Mouse (Mus musculus) c-Kit-positive CD71-negative TER-119-negative erythroid progenitor cells, embryonic 14.5 days (primary cell): ENCODE measurements around the gene Kdm5b.

Experiments
- DNase-seq: peaks from one replicate; pipeline ENCODE4 v3.0.0-alpha.2; 2013; ENCODE audit warnings: low read depth

The Kdm5b gene

GRCm38 (mm10) chr1:134549632-134550132 is 10.3 kb upstream of the Kdm5b start, which contains the start of gene Mgat4e:
Mgat4e (minus strand) TSS chr1:134549682.
- no peak for DNase-seq

- no peak for DNase-seq
Observed at GRCm38 (mm10) chr1:134551869-134552268, 8.1 kb upstream of the Kdm5b start.

GRCm38 (mm10) chr1:134552396-134552795 is 7.6 kb upstream of the Kdm5b start:
- no peak for DNase-seq

DNA sequence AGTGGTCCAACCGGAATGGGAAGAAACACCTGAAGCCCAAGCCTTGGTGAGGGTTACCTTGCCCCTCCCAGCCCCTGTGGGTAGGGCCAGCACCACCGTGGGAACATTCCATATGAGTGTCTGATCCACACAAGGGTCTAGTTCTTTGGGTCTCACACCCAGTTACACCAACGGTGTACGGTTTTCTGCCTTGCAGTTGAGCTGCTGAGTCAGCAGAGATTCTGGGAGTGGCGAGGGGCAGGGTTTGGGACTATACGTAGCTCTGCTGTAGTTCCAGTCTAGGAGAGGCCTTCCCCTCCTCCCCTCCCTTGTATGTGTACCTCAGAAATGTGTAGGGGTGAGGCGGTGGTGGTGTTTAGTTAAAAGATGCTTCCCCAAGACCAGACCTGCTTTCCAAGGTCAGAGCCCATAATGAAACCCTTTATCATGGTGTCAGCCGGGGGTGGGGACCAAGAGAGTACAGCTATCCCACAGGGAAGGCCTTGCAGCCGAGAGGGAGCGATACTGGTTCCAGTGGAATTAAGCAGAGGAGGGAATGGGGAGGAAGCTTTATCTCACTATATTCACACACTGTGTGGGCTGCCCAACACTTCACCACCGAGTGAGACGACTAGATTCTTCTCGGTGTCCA is 4.6 kb upstream of the Kdm5b start:
- DNase-seq = no peak

DNA sequence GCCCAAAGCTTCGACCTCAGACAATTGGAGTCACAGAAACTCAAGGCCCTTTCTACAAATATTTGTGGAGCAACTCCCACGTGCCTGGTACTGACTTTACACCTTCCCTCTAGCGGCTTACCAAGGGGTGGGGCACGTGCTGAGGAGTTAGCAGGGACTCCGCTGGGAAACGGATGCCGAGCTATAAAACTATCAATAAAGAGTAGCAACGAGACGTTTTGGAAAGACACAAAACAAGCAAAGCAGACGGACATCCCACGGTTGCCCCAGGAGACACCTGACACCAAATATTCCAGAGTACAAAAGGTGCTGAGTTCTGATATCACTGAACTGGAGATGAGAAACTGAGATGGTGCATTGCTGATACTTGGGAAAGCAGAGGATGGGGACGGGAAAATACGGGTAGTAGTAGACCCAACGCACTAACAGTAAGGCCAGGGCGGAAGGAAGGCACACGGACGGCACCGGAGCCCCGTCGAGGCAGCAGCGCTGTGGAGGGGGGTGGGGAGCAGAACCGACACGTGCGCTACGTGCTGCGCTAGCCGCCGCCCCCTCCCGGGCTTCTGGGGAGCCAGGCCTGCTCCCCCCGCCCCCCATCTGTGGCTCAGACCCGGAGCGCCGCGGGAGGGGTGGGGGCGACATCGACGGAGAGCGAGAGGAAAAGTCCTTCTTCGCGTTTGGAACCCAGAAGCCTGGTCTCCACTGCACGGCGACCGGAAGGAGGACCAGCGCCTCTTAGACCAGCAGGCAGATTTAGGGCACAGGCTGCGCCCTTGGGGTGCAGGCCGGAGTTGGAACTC is 3.9 kb upstream of the Kdm5b start:
- no peak for DNase-seq

DNA sequence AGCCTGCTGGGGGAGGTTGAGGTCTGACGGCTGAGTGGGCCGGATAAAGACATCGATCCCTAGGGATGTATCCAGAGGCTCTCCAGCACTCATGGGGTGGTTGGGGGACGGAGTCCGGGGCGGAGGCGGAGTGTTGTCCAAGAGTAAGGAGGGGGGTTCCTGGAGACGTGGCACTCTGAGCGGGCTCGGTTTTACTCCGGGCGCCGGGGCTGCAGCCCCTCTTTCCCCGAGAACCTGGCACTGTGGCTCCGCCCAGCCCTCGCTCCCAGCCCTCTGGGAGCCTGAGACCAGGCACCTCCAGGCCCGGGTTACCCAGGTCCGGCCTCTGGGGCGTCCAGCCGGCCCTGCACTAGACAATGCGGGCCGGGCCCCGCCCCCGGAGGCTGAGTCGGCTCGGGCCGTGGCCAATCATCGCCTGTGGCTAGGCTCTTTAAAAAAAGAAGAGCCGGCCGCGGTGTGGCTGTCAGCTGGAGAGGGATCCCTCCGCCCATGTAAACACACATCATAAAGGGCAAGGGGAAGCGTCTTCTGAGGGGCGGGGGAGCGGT is 3.2 kb upstream of the Kdm5b start:
- peak; percentile 84 for DNase-seq

DNA sequence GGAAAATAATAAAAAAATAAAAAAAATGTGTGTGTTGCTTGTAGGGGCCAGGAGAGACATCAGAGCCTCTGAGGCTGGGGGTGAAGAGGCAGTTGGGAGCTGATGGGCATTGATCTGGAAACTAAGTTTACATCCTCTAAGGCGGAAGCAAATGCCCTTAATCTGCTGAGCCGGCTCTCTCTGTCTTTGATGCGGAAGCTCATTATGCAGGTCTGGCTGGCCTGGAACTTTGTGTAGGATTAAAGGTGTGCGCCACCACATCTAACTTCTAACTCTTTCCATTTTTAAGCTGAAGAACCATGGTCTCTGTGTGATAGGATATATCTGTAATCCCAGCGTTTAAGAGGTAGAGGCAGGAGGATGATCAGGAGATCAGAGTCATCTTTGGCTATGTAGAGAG is 1.5 kb upstream of the Kdm5b start:
- no peak for DNase-seq

DNA sequence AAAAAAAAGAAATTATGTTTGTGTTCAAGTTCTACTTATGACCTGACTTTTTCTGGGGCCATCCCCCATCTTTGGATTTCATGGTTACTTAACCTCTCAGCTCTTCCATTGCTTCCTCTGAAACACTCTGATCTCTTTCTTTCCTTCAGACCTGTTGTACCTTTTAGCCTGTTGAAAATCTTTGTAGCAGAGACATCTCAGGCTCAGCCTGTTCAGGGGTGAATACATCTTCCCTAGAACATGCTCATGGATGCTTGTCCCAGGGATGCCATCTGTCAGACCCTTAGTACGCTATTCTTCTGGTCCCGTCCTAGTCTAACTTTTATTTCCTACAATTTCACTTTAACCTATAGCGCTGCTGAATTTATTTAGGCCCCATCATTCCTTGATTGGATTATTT is 745 bp upstream of the Kdm5b start:
- no peak for DNase-seq

DNA sequence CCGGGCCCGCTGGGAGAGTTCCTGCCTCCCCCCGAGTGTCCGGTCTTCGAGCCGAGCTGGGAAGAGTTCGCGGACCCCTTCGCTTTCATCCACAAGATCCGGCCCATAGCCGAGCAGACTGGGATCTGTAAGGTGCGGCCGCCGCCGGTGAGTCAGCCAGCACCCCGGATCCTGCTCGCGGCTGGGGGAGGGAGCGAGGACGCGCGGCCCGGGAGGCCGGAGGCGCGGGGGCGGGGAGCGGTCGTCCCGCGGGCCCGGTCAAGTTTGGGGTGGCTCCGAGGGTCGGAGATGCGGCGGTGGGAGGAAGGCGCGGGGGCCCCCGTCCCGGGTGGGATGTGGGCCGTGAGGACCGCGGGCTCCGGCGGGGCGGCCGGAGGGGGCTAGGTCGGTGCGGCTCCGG is 425 bp downstream of the Kdm5b start:
- no peak for DNase-seq

- DNase-seq = no peak
Observed at GRCm38 (mm10) chr1:134560801-134561769, 1.1 kb downstream of the Kdm5b start.

DNA sequence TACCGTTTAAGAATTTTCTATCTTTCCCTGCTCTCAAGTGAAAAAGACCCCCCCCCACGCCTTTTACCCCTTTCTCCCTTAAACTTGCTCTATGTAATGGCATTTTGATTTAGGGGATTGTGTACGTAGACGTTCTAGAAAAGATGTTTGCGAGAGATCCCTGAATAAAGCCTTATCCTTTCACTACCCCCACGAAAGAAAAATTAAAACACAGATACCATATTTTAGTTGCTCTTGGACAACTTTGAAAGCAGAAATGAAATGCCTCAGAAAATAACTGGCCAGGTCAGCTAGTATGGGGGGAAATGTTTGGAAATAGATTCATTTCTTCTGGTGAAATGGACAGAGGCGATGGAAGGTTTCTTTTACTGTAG is 1.8 kb downstream of the Kdm5b start:
- DNase-seq = no peak

DNA sequence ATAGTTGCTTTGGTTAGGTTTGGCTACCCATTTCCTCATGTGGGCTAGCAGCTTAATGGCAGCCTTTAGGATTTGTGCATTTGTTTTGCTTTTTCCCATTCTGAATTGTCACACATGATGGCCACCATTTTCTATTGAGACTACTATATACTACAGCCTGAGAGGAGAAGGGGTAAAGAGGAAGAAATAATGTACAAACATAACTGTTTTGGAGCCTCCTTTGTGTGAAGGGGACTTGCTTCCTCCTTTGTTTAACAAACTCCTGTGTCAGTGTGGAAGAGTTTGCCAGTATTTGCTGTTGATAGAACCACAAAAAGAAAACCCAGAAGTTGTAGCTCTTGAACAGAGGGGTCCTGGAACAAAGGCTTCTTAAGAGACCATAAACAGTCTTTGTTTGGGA is 2.5 kb downstream of the Kdm5b start:
- no peak for DNase-seq

- no peak for DNase-seq
Observed at GRCm38 (mm10) chr1:134563726-134564125, 3.8 kb downstream of the Kdm5b start.

DNA sequence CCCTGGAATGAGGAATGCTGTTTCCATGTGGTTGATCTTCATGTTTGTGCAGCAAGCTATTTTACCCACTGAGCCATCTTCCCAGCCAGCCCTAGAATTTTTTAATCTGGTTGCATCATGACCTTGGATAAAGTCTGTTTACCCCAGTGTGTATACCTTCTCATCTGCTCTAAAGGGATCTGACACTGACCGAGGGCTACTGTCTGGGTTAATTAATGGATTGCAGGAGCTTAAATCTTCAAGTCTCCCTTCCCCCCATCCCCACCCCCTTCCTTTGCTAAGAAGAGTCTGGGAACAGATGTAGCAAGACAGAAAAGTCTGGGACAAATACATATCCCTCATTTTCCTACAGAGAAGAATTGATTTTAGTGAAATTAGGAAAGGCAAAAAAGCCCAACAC is 7.5 kb downstream of the Kdm5b start:
- DNase-seq = no peak

DNA sequence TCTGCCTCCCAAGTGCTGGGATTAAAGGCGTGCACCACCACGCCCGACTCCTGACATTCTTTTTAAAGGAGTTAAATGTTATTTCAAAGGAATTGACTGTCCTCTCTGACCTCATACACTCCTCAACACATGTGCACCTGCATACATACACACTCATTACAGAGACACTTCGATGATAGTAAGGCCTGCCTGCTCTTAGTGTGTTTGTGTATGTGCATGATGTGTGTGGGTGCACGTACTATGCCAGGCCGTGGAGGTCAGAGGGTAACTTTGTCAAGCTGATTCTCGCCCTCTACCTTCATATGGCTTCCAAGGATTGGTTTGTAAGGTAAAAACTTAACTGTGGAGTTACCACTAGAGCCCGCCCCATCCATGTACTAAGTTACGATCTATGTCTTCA is 10.2 kb downstream of the Kdm5b start:
- no peak for DNase-seq

DNA sequence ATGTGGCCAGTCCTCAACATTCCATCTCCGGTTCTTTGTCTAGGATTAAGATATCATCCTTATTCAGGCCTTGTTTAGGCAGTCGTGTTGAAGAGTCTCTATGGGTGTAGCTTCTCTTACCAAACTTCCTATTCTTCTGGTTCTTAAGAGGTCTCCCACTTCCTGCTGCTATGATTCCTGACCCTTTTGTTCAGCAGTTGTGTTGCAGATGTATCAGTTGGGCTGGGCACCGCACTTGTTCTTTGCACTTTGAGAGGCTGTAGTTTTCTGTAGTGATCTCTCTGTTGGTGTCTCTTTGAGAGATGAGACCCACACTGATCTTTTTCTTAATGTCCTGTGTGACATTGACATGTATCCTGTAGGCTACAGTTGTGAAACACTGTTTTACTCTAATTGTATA is 10.7 kb downstream of the Kdm5b start:
- DNase-seq = no peak

DNA sequence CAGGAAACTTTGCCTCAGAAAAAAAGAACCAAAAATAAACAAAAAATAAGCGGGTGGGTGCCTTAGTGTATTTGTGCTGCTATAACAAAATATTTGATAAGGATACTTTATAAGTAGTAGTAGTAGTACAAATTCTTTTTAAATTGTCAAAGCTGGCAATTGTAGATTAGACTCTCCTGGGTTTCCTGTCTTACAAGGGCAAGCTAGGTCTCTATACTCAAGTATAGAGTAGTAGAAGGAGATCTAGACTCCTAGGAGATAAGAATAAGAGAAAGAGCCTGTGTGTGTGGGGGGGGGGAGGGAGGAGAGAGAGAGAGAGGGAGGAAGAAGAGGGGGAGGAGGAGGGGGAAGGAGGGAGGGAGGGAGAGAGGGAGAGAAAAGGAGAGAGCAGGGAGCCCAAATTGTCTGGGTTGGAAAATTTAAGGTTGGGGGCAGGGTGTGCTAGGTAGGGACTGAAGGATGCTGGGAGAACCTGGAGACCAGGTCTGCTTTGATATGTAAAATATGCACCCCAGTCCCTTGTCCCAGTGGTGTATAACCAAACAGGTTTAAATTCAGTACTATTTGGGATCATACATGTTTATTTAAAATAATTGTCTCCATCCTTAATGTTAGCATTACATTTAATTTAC is 13.4 kb downstream of the Kdm5b start:
- DNase-seq = no peak

- DNase-seq = no peak
Observed at GRCm38 (mm10) chr1:134573932-134574315, 14.0 kb downstream of the Kdm5b start.

DNA sequence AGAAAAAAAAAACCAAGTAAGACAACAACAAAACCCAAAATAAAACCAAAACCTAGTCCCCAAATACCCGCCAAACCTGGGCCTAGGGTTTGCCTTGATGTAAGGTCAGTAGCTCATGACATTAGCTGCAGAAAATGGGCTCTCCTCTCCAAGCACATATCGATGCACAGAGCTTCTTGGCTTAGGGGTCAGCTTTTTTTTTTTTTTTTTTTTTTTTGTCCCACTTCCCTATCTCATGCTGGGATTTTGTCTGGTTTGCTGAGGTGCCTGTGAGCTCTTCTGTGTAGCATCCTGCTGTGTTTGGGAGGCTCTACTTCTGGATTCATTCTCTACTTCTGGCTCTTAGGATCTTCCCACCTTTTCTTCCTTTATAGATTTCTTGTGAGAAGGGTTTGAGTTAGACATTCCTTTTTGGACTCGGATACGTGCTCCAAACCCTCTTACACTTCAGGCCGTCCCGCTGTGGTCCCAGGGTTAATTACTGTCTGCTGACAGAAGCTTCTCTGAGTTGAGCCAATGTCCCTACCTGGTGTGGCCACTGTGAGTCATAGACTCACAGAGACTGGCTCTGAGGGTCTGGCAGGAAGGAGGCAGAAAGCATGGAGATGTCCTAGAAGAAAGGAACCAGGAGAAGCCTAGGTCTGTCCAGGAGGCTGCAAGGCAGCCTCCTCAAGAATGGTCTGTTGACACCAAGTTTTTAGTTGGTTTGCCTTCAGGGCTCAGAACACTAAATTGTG is 17.6 kb downstream of the Kdm5b start:
- DNase-seq = no peak

DNA sequence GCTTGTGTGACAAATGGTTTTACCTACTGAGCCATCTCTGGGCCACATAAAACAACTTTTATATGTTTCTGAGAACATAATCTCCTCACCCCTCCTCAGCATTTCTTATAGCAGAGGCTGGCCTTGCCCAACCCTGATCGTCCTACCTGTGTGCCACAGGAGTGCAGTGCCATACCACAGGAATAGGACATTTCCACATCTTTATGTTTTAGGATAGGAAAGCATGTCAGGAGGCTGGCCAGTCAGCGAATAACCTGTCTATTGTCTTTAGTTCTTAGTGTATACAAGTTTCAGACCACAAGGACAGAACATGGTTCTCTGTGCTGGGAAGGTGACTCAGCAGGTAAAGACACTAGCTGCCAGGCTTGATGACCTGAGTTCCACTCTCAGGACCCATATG is 20.8 kb downstream of the Kdm5b start:
- no peak for DNase-seq

DNA sequence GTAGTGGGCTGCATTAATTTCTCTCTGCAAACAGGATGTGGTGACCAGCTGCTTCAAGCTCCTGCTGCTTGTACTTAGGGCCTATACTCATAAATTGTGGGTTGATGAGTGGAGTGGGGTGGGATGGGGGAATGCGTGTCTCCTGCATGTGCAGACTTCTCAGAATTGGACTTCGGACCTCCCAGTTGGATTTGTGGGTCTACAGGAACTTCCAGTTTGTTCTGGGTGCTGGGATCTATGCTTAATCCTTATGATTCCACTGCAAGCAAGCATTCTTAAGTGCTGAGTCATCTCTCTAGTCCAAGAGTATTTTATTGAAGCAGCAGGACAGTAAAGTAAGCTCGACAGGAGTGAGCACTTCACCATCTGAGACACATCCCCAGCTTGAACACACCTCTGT is 23.6 kb downstream of the Kdm5b start:
- no peak for DNase-seq
